Mouse (Mus musculus) ES-Bruce4 (cell line): ENCODE results near the gene Slc24a3. TPM values are rescaled to one million over a fixed set of nuclear protein-coding genes. Genes with fewer than 3 reads are reported as not detected.
A peak's percentile ranks its signal among the peaks of the same experiment; 100 is the strongest.

Experiments
- H3K27ac ChIP-seq: 2 replicates; pipeline ENCODE4 v1.5.1; 2012; ENCODE audit warnings: low read length, inconsistent platforms; ENCODE audit not compliant: insufficient read depth
- H3K27me3 ChIP-seq: 2 replicates; pipeline ENCODE4 v1.6.1; 2012; ENCODE audit warnings: mild to moderate bottlenecking, low read length, inconsistent platforms; ENCODE audit not compliant: control insufficient read depth, poor library complexity, insufficient read depth, severe bottlenecking
- H3K36me3 ChIP-seq: 2 replicates; pipeline ENCODE4 v1.6.1; 2012; ENCODE audit warnings: inconsistent platforms, mild to moderate bottlenecking, low read length, moderate library complexity; ENCODE audit not compliant: control insufficient read depth, poor library complexity, insufficient read depth, severe bottlenecking
- H3K4me1 ChIP-seq: one replicate; pipeline ENCODE4 v1.8.1; 2011; ENCODE audit warnings: low read length; ENCODE audit not compliant: control insufficient read depth, insufficient read depth
- H3K4me3 ChIP-seq: 2 replicates; pipeline ENCODE4 v1.5.1; 2011; ENCODE audit warnings: low read depth, mild to moderate bottlenecking, low read length
- H3K9ac ChIP-seq: 2 replicates; pipeline ENCODE4 v1.6.1; 2012; ENCODE audit warnings: low read depth, mild to moderate bottlenecking, inconsistent platforms; ENCODE audit not compliant: poor library complexity, severe bottlenecking
- H3K9me3 ChIP-seq: replicated peaks from 2 replicates; pipeline ENCODE4 v1.6.1; 2012; ENCODE audit warnings: mild to moderate bottlenecking, low read length, inconsistent platforms; ENCODE audit not compliant: control insufficient read depth, poor library complexity, insufficient read depth, severe bottlenecking
- CTCF ChIP-seq: IDR thresholded peaks from one replicate; pipeline ENCODE4 v1.8.1; 2011; ENCODE audit warnings: low read depth, low read length
- EP300 ChIP-seq: IDR thresholded peaks from 2 replicates; pipeline ENCODE4 v1.6.1; 2011; ENCODE audit warnings: low read depth, low read length; ENCODE audit not compliant: insufficient read depth
- POLR2A ChIP-seq: IDR thresholded peaks from one replicate; pipeline ENCODE4 v1.8.1; 2011; ENCODE audit warnings: low read length; ENCODE audit not compliant: insufficient read depth
- polyA plus RNA-seq: library from polyadenylated mRNA; stranded (reverse); fragments of >200 nt; gene quantifications from 2 replicates; pipeline ENCODE4 v1.2.4, GENCODE M21; 2011; ENCODE audit warnings: low read depth; ENCODE audit not compliant: missing spikeins, insufficient read depth, insufficient read length

Gene Slc24a3
- polyA plus RNA-seq, 1 experiment = 0.16 TPM

GRCm38 (mm10) chr2:145610796-145611705, 443.5 kb downstream of the Slc24a3 start:
- Histone ChIP-seq H3K4me3 (no peak overlapping the region), H3K27me3 (no peaks in the 10 kb centered on the region), H3K9ac (no peak overlapping the region), H3K4me1 (no peaks in the 10 kb centered on the region), H3K9me3 (no peaks in the 10 kb centered on the region), H3K36me3 (no peaks in the 10 kb centered on the region), H3K27ac (no peak overlapping the region)
- TF ChIP-seq CTCF (peak; percentile 98), EP300 (no peak), POLR2A (no peak)

- no peak overlapping the region for H3K9ac ChIP-seq
- no peaks in the 10 kb centered on the region for H3K4me1 ChIP-seq
- peak; percentile 52 for TF ChIP-seq CTCF
- TF ChIP-seq EP300 = no peak
- no peaks in the 10 kb centered on the region for H3K9me3 ChIP-seq
- H3K27ac ChIP-seq = no peak overlapping the region
- no peak overlapping the region for H3K4me3 ChIP-seq
- no peaks in the 10 kb centered on the region for H3K27me3 ChIP-seq
- H3K36me3 ChIP-seq = no peaks in the 10 kb centered on the region
Measured at GRCm38 (mm10) chr2:145612937-145613336, 445.4 kb downstream of the Slc24a3 start.

GRCm38 (mm10) chr2:145613705-145614104, 446.2 kb downstream of the Slc24a3 start:
- H3K4me3 ChIP-seq = no peak overlapping the region
- H3K27me3 ChIP-seq = no peaks in the 10 kb centered on the region
- TF ChIP-seq EP300 (no peak), POLR2A (no peak), CTCF (no peak)
- H3K4me1 ChIP-seq = no peaks in the 10 kb centered on the region
- H3K9me3 ChIP-seq = no peaks in the 10 kb centered on the region
- no peak overlapping the region for H3K27ac ChIP-seq
- H3K9ac ChIP-seq = no peak overlapping the region
- no peaks in the 10 kb centered on the region for H3K36me3 ChIP-seq

GRCm38 (mm10) chr2:145619688-145620087, 452.1 kb downstream of the Slc24a3 start:
- H3K27me3 ChIP-seq = no peaks in the 10 kb centered on the region
- peaks cover 7% of the 10 kb centered on the region; the same call in 1 of the 2 replicates for H3K9me3 ChIP-seq
- no peak overlapping the region for H3K4me3 ChIP-seq
- H3K27ac ChIP-seq = no peak overlapping the region
- H3K36me3 ChIP-seq = no peaks in the 10 kb centered on the region
- no peak overlapping the region for H3K9ac ChIP-seq
- no peak for TF ChIP-seq EP300
- no peak for TF ChIP-seq POLR2A
- TF ChIP-seq CTCF = no peak
- H3K4me1 ChIP-seq = no peaks in the 10 kb centered on the region

GRCm38 (mm10) chr2:145620709-145621108, 453.2 kb downstream of the Slc24a3 start:
- H3K9me3 ChIP-seq = peaks cover 10% of the 10 kb centered on the region; the same call in 1 of the 2 replicates
- H3K9ac ChIP-seq = no peak overlapping the region
- H3K4me3 ChIP-seq = no peak overlapping the region
- H3K4me1 ChIP-seq = no peaks in the 10 kb centered on the region
- H3K36me3 ChIP-seq = no peaks in the 10 kb centered on the region
- no peaks in the 10 kb centered on the region for H3K27me3 ChIP-seq
- H3K27ac ChIP-seq = no peak overlapping the region
- TF ChIP-seq CTCF (no peak), POLR2A (no peak), EP300 (no peak)

GRCm38 (mm10) chr2:145621119-145621518, 453.6 kb downstream of the Slc24a3 start:
- Histone ChIP-seq H3K27me3 (no peaks in the 10 kb centered on the region), H3K4me3 (no peak overlapping the region), H3K9ac (no peak overlapping the region), H3K9me3 (peaks cover 10% of the 10 kb centered on the region; the same call in 1 of the 2 replicates), H3K27ac (no peak overlapping the region), H3K36me3 (no peaks in the 10 kb centered on the region), H3K4me1 (no peaks in the 10 kb centered on the region)
- no peak for TF ChIP-seq POLR2A
- no peak for TF ChIP-seq CTCF
- TF ChIP-seq EP300 = no peak
